Mouse (Mus musculus) adrenal gland (tissue): ENCODE data around the gene Arvcf.

Experiments used
- intact Hi-C: fragments of 180-260 bp; cut with DNase I; formaldehyde crosslinking; loops from one replicate; pipeline ENCODE4 v1.15.1; 2025

Gene Arvcf

DNA sequence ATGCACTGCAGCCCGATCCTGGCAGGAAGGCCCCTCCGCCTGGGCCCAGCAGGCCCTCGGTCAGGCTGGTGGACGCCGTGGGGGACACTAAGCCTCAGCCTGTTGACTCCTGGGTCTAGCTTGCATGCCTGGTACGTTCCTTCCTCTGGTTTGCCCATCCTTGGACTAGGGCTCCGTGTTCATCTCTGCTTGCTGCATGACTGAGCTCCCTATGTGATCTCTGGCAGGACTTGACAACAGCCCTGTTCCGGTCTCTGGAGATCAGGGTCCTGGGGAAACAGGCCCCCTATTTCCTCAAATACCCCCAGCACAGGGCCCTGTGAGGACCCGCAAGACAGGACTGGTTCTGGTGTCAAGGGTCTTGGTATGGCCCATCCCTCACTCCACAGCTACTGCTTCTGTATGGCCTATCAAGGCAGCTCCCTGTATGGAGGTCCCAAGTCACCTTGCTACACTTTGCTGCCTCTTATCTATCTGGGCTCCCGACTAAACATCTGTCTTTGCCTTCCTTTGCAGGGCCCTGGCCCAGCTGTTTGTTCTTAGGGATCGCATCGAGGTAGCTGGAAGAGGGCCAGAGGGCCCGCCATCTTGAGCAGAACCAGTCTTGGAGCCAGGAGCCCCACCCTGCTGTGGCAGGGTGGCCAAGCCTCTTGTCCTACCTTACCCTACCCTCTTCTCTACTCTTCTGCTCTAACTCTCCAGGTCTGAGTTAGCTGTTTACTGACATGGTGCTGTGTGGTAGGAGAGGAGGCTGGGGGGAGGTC is 57.3 kb downstream of the Arvcf start:
- intact Hi-C loops = no loop called here

DNA sequence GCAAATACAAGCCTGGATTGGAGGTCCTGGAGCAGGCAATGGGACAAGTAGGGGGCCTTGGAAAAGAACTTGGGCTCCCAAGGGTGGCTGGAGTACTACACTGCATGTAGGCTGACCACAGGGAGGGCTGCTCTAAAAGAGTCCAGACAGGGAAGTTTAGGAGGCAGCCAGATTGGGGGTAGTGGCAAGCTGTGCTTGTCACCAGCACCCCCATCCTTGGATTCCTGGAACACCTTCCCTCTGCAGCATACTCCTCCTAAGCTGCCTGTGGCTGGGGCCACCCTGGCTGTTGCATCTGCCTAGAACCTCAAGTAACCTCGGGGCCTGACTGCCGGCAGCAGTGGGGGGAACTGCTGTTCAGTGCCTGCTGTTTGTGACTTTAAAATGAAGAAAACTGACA is 57.9 kb downstream of the Arvcf start:
- intact Hi-C loops = loop anchor here (2.0 kb wide), 1 partner anchor 53 kb away; no protein-coding TSS in a partner anchor

DNA sequence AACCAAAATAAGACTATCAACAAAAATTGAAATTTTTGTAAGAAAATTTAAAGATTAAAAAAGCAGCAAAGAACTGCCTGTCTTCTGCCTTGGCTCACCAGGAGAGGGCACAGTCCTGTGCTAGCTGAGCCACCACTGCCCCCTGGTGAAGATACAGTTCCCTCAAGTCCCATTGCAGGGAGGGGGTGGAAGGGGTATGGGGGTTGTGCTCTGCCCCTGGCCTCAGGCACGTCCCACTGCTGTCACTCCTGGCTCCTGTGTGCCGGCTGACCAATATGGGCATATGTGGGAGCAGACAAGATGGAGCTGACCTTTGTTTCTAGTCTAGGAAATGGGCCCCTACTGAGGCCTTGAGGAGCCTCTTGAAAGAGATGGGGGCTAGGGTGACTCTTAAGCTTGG is 58.3 kb downstream of the Arvcf start:
- intact Hi-C loops = loop anchor here (2.0 kb wide), 1 partner anchor 53 kb away; no protein-coding TSS in a partner anchor

- intact Hi-C loops = loop anchor here (2.0 kb wide), 1 partner anchor 55 kb away; no protein-coding TSS in a partner anchor
These were observed 59.9 kb downstream of the Arvcf start for GRCm38 (mm10) chr16:18407912-18408311.

DNA sequence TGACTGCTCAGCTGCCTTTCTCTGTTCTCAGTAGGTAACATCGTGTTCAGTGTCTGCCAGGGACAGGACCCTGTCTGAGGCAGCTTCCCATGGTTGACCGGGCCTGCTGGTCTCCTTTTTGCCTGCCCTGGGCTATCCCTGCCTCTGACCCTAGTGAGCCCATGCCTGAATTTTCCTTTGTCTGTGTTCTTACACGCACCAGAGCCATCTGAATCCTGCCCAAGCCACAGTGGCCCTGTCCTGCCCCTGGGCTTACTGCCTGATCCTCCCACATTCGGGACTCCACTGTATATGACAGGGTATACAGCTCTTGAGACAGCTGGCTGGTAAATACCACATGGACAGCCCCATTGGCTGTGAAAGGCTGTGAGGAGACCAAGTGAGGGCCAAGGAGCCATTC is 61.8 kb downstream of the Arvcf start:
- intact Hi-C loops = no loop called here

GRCm38 (mm10) chr16:18410418-18410817 is 62.4 kb downstream of the Arvcf start:
- intact Hi-C loops = no loop called here

- intact Hi-C loops = no loop called here
These were observed 63.2 kb downstream of the Arvcf start for GRCm38 (mm10) chr16:18411026-18411649.

DNA sequence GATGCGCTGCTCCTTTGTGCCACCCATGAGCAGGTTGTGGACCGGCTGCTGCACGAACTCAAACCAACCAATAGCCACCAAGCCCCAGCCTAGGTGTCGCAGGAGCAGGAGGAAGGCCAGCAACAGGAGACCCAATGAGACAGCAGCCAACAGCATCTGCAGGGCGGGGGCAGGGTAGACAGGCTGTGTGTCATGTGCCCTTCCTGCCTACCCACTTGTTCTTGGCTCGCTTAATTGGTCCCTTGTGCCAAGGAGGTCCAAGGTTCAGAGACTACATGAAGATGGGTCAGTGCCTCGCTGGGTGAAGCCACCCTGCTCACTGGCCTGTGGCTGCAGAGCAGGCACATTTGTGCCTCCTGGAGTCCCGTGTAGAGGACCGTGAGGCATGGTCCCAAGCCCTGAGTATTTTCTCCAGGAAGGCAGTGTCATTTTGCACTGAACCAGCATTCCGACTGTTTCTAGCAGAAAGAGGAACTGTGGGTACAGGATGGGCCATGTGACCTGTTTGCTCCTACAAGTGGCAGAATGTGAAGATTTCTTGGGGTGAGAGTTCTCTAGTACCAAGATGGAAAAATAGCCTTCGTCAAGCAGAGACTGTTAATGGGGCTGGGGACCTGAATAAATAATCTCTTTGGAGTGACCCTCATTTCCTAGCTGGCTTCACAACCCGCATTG is 64.0 kb downstream of the Arvcf start:
- intact Hi-C loops = no loop called here

GRCm38 (mm10) chr16:18413032-18413816 is 65.2 kb downstream of the Arvcf start:
- intact Hi-C loops = no loop called here

GRCm38 (mm10) chr16:18416094-18416761 is 68.2 kb downstream of the Arvcf start:
- intact Hi-C loops = no loop called here

- intact Hi-C loops = no loop called here
These were observed 68.9 kb downstream of the Arvcf start for GRCm38 (mm10) chr16:18416837-18417236.

- intact Hi-C loops = no loop called here
These were observed 69.5 kb downstream of the Arvcf start for GRCm38 (mm10) chr16:18417491-18417890.

DNA sequence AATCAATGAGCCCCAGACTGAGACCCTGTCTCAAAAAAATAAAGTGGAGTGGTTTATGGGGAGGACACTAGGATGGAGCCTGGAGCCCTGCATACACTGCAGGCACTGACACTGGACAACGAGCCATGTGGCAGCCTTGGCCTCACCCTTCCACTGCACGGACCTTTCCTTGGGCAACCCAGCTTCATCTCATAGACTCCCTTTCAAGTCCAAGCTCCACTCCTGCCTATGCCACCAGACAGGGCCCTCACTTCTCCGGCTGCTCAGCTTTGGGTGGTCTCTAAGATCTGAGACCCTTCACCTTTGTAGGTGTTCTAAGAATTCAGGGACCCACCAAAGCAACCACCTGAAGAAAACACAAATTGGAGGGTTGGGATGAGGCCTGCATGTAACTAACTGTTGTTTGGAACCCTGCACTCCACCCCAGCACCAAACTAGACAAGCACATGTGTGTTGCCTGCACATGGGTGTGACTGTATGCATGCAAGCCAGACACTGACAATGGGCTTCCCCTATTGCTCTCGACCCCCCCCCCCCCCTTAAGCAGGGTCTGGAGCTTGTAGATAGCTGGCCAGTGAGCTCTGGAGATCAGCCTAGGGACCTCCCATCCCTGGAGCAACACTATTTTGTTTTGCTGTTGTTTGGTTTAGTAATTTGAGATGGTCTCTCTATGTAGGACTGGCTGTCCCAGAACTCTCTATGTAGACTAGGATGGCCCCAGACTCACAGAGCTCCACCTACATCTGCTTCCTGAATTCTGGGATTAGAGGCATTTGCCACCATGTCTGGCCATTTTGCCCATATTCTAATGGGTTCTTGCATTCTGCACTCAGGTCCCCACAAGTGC is 71.0 kb downstream of the Arvcf start:
- intact Hi-C loops = no loop called here

- intact Hi-C loops = no loop called here
These were observed 71.6 kb downstream of the Arvcf start for GRCm38 (mm10) chr16:18419603-18420026.

DNA sequence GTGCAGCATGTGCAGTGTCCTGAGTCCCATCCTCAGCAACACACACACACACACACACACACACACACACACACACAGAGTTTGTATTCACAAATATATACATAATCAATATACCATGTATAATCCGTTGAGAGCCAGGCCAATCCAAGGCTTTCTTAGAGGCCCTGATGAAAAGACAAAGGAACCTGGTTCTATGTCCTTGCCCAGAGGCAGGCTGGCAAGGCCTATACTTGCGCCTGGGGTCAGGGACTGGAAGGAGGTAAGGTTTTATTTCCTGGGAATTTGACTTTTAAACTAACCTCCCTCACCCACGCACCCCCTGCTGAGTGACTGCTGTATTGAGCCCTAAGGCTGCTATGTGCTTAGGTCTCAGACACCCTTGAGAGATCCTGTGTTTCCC is 72.6 kb downstream of the Arvcf start:
- intact Hi-C loops = no loop called here

GRCm38 (mm10) chr16:18423203-18423914 is 75.4 kb downstream of the Arvcf start:
- intact Hi-C loops = no loop called here

GRCm38 (mm10) chr16:18423915-18424265 is 75.9 kb downstream of the Arvcf start:
- intact Hi-C loops = no loop called here

GRCm38 (mm10) chr16:18424364-18425045 is 76.5 kb downstream of the Arvcf start:
- intact Hi-C loops = no loop called here
